Mouse (Mus musculus) small intestine, adult 2 months (tissue): Measurements from ENCODE around the gene Rhbg. TPM values are rescaled to one million over a fixed set of nuclear protein-coding genes. Genes with fewer than 3 reads are reported as not detected.

Experiments used
- H3K27ac ChIP-seq: fragments of 200-500 bp; 2 replicates; pipeline ENCODE4 v1.5.1; 2012; ENCODE audit warnings: low read depth, low read length, control low read depth, inconsistent platforms; ENCODE audit not compliant: insufficient read depth
- H3K27me3 ChIP-seq: fragments of 200-500 bp; 2 replicates; pipeline ENCODE4 v1.6.1; 2012; ENCODE audit warnings: mild to moderate bottlenecking, moderate library complexity, low read length, inconsistent platforms; ENCODE audit not compliant: control insufficient read depth, insufficient read depth
- H3K36me3 ChIP-seq: fragments of 200-500 bp; 2 replicates; pipeline ENCODE4 v1.6.1; 2012; ENCODE audit warnings: mild to moderate bottlenecking, low read length, control low read depth, inconsistent platforms; ENCODE audit not compliant: control insufficient read depth, insufficient read depth
- H3K4me1 ChIP-seq: fragments of 200-500 bp; 2 replicates; pipeline ENCODE4 v1.6.1; 2012; ENCODE audit warnings: low read length, inconsistent platforms, mixed read lengths; ENCODE audit not compliant: control insufficient read depth, insufficient read depth, insufficient read length
- H3K4me3 ChIP-seq: fragments of 200-500 bp; 2 replicates; pipeline ENCODE4 v1.5.1; 2012; ENCODE audit warnings: low read depth, mild to moderate bottlenecking, control low read depth, inconsistent platforms, low read length, moderate library complexity
- CTCF ChIP-seq: fragments of 200-500 bp; IDR thresholded peaks from 2 replicates; pipeline ENCODE4 v1.5.1; 2012; ENCODE audit warnings: low read depth, mild to moderate bottlenecking, control low read depth, inconsistent platforms, low read length, moderate library complexity, mixed read lengths; ENCODE audit not compliant: insufficient replicate concordance, insufficient read length; ENCODE audit errors: extremely low read depth
- POLR2A ChIP-seq: fragments of 200-500 bp; IDR thresholded peaks from 2 replicates; pipeline ENCODE4 v1.6.1; 2012; ENCODE audit warnings: low read depth, mild to moderate bottlenecking, control low read depth, inconsistent platforms, low read length, moderate library complexity
- WGBS: fragments of 180-500 bp; shearing (Covaris S2); methylation state at CpG from one replicate; pipeline ENCODE4 v1.1.7; 2018; 5-methylcytosine and 5-hydroxymethylcytosine counted together
- polyA plus RNA-seq: library from polyadenylated mRNA; depleted of rRNA; stranded (reverse); fragments of >200 nt; gene quantifications from 2 replicates; pipeline ENCODE4 v1.2.3, GENCODE M21; 2012

Rhbg gene
- polyA plus RNA-seq, 1 experiment = 40.3 TPM

GRCm38 (mm10) chr3:88216534-88217326, 37.8 kb downstream of the Rhbg start:
- WGBS = 20% methylated on average over 7 of the region's 7 CpGs
- H3K36me3 ChIP-seq = no peaks in the 10 kb centered on the region
- no peak overlapping the region for H3K27ac ChIP-seq
- TF ChIP-seq CTCF (no peak), POLR2A (no peak)
- H3K27me3 ChIP-seq = peaks cover 65% of the 10 kb centered on the region
- H3K4me3 ChIP-seq = no peak overlapping the region
- H3K4me1 ChIP-seq = peaks cover 16% of the 10 kb centered on the region

GRCm38 (mm10) chr3:88216116-88216515, 38.4 kb downstream of the Rhbg start:
- no peak for TF ChIP-seq POLR2A
- no peak for TF ChIP-seq CTCF
- no peaks in the 10 kb centered on the region for H3K36me3 ChIP-seq
- peaks cover 64% of the 10 kb centered on the region for H3K27me3 ChIP-seq
- peak overlapping the region; percentile 49 for H3K4me3 ChIP-seq
- 7% methylated on average over 6 of the region's 6 CpGs for WGBS
- H3K4me1 ChIP-seq = peaks cover 16% of the 10 kb centered on the region
- no peak overlapping the region for H3K27ac ChIP-seq

- peaks cover 16% of the 10 kb centered on the region for H3K4me1 ChIP-seq
- H3K36me3 ChIP-seq = no peaks in the 10 kb centered on the region
- peak overlapping the region; percentile 49 for H3K4me3 ChIP-seq
- WGBS = 1% methylated on average over 23 of the region's 23 CpGs
- TF ChIP-seq CTCF = no peak
- TF ChIP-seq POLR2A = no peak
- peaks cover 69% of the 10 kb centered on the region for H3K27me3 ChIP-seq
- H3K27ac ChIP-seq = no peak overlapping the region
Measured at GRCm38 (mm10) chr3:88215553-88216004, 38.9 kb downstream of the Rhbg start.

GRCm38 (mm10) chr3:88214971-88215552, 39.4 kb downstream of the Rhbg start:
- WGBS = under 1% methylated on average over 48 of the region's 48 CpGs
- Histone ChIP-seq H3K27me3 (peaks cover 64% of the 10 kb centered on the region), H3K4me1 (peaks cover 16% of the 10 kb centered on the region), H3K27ac (no peak overlapping the region), H3K4me3 (peak overlapping the region; percentile 49), H3K36me3 (no peaks in the 10 kb centered on the region)
- no peak for TF ChIP-seq CTCF
- TF ChIP-seq POLR2A = no peak

GRCm38 (mm10) chr3:88214197-88214938, 40.1 kb downstream of the Rhbg start:
- no peak for TF ChIP-seq POLR2A
- no peak for TF ChIP-seq CTCF
- 4% methylated on average over 42 of the region's 42 CpGs for WGBS
- Histone ChIP-seq H3K4me1 (peaks cover 16% of the 10 kb centered on the region), H3K36me3 (no peaks in the 10 kb centered on the region), H3K27ac (no peak overlapping the region), H3K4me3 (peak overlapping the region; percentile 49), H3K27me3 (peaks cover 65% of the 10 kb centered on the region)

- 10% methylated on average over 2 of the region's 2 CpGs for WGBS
- Histone ChIP-seq H3K27ac (no peak overlapping the region), H3K4me1 (peaks cover 16% of the 10 kb centered on the region), H3K36me3 (no peaks in the 10 kb centered on the region), H3K27me3 (peaks cover 77% of the 10 kb centered on the region), H3K4me3 (no peak overlapping the region)
- TF ChIP-seq CTCF (no peak), POLR2A (no peak)
Measured at GRCm38 (mm10) chr3:88213019-88213418, 41.5 kb downstream of the Rhbg start.

GRCm38 (mm10) chr3:88212356-88212755, 42.2 kb downstream of the Rhbg start:
- H3K4me3 ChIP-seq = no peak overlapping the region
- no peak for TF ChIP-seq POLR2A
- no peak for TF ChIP-seq CTCF
- no peak overlapping the region for H3K27ac ChIP-seq
- peaks cover 16% of the 10 kb centered on the region for H3K4me1 ChIP-seq
- peaks cover 81% of the 10 kb centered on the region for H3K27me3 ChIP-seq
- 14% methylated on average over 1 of the region's 1 CpGs for WGBS
- H3K36me3 ChIP-seq = no peaks in the 10 kb centered on the region
